Mouse (Mus musculus) lung, postnatal 14 days (tissue): ENCODE results near the gene Snx19.

ENCODE experiments used
- DNase-seq: peaks from one replicate; pipeline ENCODE4 v3.0.0; 2021

Gene Snx19

GRCm38 (mm10) chr9:30484183-30484582 lies 57.3 kb downstream of the Snx19 start:
- no peak for DNase-seq

- no peak for DNase-seq
Measured at GRCm38 (mm10) chr9:30485161-30485560, 58.3 kb downstream of the Snx19 start.

GRCm38 (mm10) chr9:30488384-30488783 lies 61.5 kb downstream of the Snx19 start:
- DNase-seq: no peak

GRCm38 (mm10) chr9:30494446-30494845 lies 67.5 kb downstream of the Snx19 start:
- no peak for DNase-seq

- no peak for DNase-seq
Measured at GRCm38 (mm10) chr9:30508966-30509365, 82.1 kb downstream of the Snx19 start.

GRCm38 (mm10) chr9:30515953-30516352 lies 89.0 kb downstream of the Snx19 start:
- DNase-seq: no peak
